Mouse (Mus musculus) telencephalon, adult 2 months (tissue): ENCODE results near the gene Osbpl3.

Experiments used
- DNase-seq: peaks from one replicate; pipeline ENCODE4 v3.0.0-alpha.2; 2011; ENCODE audit warnings: low read depth, low spot score

Gene Osbpl3

GRCm38 (mm10) chr6:50372516-50373424, 83.2 kb downstream of the Osbpl3 start:
- no peak for DNase-seq

DNA sequence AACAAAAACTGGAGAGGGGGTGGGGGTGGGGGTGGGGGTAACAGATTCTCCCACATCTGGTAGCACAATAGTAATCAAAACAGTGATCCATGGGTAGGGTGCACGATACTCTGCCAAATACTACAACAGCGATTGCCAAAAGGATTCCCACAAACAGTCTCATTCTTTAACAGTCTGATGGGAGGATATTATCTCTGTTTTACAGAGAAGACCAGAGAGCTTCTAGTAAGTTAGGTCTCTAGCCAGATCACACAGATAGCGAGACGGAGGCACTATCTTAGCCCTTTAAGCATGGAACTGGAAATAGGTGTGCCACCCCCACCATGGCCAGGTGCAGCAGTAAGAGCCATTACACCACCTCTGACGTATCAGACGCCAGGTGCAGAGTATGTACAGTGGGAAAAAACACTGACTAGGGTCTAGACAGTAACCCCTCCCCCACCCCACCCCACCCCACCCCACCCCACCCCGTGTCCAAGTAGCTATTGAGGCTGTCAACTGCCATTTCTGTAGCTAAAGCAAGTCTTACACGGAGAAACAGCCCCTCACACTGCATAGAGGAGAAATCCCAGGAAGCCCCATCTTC, 84.4 kb downstream of the Osbpl3 start:
- DNase-seq: no peak

- no peak for DNase-seq
Measured at GRCm38 (mm10) chr6:50368502-50369292, 87.3 kb downstream of the Osbpl3 start.

DNA sequence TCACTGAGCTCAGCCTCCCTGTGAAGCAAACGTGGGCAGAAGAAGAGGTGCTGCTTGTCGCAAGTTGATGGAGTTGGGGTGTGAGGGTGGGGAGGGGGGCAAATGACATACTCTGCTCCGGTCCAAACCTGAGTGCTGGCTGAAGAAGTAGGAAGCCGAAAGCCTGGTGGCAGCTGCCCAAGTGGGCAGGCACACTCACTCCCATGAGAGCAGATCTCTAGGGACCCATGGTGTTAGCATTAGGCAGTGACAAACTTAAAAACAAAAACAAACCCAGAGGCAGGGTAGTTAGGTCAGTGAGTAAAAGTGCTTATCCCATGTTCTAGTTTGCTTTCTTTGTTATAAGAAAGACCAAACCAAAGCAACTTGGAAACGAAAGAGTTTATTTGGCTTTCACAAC, 88.2 kb downstream of the Osbpl3 start:
- no peak for DNase-seq

DNA sequence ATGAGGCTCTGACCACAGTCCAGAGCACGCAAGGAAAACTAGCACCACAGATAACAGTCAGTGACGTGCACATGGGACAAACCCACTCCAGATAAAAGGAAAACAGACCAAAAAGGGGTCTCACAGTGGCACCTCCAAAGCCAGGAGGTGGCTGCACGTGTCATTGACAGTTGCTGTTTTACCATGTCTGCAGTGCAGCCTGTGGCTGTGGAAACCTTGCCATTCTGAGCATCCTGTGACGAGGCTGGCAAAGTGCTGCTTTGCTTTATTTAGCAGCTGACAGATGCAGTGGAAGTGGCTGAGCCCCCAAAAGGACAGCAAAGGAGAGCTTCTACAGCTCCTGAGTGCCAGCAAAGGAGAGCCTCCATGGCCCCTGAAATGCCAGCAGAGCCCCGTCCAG, 89.3 kb downstream of the Osbpl3 start:
- peak; percentile 74 for DNase-seq

DNA sequence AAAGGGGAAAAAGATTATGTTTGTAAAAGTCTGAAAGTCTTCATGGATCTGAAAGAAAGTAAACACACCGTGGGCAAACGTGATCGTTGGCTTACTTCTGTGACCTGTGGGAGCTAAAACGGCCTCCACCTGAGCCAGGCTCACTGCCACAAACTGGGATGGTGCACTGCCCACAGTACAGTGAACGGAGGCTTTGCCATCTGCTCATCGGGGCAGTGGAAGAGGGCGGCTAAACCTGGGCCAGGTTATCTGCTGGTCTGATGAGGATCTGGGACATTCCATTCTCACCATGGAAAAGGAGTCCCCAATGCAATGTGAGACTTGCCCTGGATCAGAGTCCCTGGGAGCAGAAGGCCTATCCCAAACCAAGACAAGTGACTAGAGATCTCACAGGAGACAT, 89.7 kb downstream of the Osbpl3 start:
- no peak for DNase-seq

DNA sequence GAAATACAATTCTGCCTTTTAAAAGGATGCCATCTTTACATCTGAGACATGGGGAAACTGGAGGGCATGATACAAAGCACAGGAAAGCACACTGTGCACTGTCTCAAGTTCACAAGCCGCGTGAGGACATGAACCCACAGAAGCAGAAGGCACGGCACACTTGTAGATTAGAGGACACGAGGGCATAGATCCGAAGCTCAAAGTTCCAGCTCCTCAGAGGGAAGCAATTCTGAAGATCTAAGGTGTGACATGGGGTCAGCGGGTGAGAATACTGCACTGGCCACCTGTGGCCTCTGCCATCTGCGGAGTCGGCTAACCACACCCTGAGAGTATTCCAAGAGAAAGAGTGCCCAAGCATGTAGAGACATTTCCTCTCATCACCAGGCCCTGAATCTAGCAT, 91.6 kb downstream of the Osbpl3 start:
- no peak for DNase-seq

- DNase-seq: no peak
Measured at GRCm38 (mm10) chr6:50363385-50363784, 92.6 kb downstream of the Osbpl3 start.

DNA sequence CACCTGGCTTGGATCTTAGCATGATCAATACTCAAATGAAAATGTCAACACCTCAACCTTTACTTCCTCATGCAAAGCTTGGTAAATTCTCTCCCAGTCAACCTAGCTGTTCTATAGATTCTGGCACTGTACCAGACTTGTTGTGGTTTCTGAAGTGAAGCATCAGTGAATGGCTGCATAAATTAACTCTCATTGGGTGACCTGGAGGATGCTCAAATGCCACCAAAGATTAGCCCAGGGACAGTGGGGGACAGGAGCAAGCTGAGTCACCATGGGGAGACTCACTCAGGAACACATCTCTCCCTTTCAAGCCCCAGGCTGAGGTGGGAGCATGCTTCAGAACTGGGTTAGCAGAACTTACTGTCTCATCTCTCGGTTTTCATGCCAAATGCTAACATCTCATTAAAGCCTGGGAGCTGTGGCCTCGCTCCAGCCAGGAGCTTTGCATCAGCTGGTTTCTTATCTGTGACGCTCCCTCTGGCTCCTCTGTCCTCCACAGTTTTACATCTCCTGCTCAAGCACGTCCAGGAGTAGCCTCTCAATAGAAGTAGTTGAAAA, 93.2 kb downstream of the Osbpl3 start:
- no peak for DNase-seq

GRCm38 (mm10) chr6:50362196-50362595, 93.8 kb downstream of the Osbpl3 start:
- DNase-seq: no peak

- peak; percentile 84 for DNase-seq
Measured at GRCm38 (mm10) chr6:50358104-50358679, 97.8 kb downstream of the Osbpl3 start.

DNA sequence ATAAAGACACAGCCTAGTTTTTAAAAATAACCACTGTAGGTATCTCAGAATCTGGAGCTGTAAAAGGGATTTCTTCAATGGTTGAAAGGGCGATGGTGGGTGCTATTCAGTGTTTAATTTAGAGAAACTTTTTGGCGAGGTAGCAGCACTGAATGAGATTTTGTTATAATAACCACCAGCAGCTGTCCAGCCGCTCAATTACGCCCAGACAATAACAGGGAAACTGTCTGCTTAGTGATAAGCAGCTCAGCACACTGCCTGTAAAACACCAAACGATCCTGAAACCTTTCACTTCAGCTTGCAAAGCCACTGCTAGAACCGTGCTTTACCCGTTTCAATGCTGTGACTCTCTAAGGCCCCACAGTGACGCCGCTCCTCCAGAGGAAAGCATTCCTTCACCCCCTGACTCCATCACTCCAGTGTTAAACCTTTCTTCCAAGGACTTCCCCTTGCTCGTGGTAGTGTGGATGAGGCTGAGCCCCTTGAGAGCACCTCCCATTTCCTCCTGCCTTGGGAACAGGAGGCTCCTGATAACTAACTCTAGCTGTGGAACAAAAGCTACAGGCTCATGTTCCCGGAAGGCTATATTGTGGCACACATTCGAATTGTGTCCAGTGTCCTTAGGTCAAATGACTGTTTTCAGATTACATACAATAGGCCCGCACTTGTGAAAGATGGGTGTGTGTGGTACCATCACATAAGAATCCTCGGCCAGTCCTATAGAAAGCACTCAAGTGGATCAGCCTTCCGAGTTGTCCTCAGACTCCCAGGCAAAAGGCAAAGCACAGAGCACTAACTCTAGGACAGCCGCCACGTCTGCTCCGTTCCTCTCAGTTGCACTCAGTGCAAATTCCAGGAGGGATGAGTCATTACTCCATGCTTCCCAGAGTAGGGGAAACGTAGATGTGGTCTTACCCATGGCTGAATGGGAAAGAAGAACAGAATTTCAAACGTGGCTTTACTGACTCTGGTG, 101.0 kb downstream of the Osbpl3 start:
- no peak for DNase-seq

DNA sequence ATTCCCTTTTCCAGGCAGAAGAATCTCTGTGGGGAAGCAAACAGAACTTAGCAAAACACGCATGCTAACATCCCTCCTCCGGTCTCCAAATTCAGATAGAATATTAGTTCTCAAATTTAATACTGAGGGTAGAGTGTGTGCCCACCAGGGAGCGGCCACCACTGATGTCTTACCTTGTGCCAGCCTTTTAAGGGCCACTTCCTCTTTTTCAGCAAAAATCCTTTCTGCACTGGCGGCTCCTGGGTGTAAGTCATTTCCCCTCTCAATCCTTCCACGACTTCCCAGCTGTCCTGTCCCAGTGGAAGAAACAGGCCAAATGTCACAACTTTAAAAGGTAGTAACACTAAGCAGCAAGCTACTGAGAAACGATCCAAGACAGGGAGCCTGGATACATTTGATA, 103.2 kb downstream of the Osbpl3 start:
- DNase-seq: no peak

DNA sequence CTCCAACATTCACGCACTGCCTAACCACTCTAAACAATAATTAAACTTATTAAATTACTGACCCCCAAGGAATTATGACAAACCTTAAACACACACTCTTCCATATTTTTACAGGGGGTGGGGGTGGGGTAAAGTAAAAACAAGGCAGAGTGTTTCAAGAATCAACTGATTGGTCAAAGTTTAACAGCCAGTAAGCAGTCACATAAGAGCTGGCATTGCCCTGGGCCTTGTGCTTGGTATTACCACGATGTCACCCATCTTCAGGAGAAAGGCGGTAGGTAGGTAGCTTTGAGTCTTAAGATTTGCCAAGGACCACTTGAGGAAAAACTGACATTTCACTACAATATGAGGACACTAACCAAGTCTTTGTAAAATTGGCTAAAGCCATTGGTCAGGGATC, 105.1 kb downstream of the Osbpl3 start:
- DNase-seq: no peak

GRCm38 (mm10) chr6:50348619-50349018, 107.4 kb downstream of the Osbpl3 start:
- DNase-seq: no peak

GRCm38 (mm10) chr6:50346204-50346603, 109.8 kb downstream of the Osbpl3 start:
- no peak for DNase-seq

GRCm38 (mm10) chr6:50340226-50340906, 115.6 kb downstream of the Osbpl3 start:
- no peak for DNase-seq

- no peak for DNase-seq
Measured at GRCm38 (mm10) chr6:50337431-50337830, 118.6 kb downstream of the Osbpl3 start.

DNA sequence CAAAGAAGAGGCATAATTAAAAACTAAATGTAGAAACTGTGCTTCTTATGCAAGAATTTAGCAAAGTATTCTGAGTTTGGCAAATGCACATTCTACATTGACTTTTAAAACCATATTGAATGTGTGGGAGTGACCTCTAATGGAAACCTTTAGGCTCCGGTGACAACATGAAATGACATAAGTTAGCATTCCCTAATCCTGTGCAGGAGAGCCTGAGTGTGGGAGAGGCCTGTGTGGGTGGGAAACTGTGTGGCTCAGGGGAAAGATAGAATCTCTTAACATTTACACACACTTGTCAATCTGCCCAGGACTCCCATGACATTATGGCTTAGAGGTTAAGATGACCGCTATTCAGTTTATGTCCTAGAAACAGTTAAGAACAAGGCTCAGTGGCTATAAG, 119.6 kb downstream of the Osbpl3 start:
- no peak for DNase-seq
